Mouse (Mus musculus): ENCODE data around the gene Dthd1.

Gene Dthd1

DNA sequence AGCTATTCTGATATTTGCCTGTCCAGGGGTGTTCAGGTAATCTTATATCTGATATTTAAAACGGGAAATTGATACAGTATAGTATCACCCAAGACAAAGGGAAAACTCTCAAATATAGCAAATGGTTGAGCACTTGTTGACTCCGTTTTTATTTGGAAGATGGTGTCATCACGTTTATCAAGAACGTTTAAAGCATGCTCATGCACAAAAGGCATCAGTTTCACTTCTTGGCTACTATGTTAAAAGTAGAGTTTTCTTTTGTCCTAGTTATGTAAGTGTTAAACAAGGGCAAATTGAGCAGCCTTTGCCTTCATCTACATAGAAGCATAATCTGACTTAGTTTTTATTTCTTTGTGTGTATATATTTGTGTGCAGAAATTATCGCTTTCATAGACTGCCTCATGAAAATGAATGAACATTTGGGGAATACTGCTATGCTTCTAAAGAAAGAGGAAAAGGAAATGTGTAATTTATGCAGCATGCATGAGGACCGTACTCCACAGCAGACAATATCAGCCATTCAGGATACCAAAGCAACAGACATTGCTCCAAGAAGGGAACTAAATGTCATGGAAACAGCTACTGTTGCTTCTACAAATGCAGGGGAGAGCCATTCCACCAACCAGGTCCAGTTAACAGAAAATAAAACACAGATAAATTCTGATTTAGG is at the start of gene Dthd1:
Gene Dthd1 (plus strand): TSS at position 422 of the 670 bp plus-strand sequence.
- DNase-seq (ENCODE audit: low spot score), result no peak

DNA sequence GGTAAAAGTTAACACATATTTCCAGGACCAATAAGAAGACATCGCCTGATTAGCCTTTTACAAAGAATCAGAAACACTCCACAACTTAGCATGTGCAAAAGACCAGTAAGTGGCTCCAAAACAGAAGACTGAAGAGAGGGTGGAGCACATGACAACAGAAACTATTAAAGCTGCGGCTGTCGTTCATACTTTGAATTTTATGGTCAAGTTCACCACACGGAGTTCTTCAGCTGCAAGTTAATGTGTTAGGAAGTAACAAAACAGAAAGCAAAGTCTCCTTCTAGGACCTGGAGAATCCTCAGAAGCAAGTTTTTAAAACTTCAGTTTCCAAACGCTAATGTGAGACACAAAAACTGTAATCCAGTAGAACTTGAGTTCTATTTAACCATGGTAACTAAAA is 49.5 kb upstream of the Dthd1 start:
- DNase-seq (ENCODE audit: low spot score), result no peak

DNA sequence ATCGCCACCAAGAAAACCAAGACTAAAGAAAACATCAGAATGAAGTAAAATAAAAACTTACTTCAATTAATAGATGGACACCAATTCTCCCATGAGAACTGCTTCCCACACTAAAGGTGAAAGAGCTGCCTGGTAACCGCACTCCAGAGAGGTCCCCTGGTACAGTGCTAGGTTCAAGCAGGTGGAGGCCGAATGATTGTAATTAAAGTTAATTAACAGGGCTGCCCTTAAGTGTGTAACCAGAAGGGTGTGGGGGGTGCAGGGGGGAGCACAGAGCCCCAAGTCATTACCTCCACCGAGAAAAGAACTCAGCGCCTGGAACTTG is 48.2 kb upstream of the Dthd1 start:
- DNase-seq (ENCODE audit: low spot score), result no peak

DNA sequence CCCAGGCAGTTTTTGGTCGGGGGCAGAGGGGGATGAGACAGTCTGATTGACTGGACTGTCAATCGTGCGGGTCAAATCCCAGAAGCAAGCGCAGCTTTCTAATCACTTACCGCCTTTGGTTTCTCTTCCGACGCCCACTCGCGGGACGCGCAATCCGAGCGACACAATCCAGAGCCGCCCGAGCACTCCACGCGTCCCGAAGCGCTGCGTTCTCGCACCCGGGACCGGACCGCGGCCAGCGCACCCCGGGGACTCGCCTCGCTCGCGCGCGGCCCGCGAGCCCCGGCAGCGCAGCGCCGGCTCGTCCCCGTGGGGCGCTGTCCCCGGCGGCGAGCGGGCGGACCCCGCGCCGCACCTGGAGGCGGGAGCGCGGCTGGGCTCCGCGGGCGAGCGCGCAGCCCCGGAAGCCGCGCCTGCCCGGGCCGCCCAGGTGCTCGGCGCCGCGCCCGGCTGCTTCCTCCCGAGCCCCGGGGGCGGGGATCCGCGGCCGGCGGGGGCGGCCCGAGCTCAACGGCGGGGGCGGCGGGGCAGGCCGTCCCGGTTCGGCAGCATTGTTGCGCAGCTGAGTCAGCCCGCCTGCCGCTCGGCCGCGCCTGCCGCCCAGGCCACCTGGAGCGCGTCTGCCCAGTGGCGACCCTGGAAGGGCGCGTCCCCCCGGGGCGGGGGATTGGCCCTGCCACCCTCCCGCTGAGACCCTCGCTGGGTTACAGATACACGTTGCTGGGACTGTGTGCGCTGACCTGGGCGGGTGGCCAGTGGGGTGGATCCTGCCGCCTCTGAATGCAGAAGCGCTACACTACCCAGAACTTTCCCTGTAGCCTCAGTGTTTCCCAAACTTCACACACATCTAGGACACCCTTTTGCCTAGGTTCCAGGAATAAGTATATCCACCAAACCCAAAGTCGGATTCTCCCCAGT is 47.6 kb upstream of the Dthd1 start, which contains the start of gene Arap2:
Gene Arap2 (minus strand): TSS at position 376 of the 918 bp plus-strand sequence.
- DNase-seq (ENCODE audit: low spot score), result peak; percentile 39

DNA sequence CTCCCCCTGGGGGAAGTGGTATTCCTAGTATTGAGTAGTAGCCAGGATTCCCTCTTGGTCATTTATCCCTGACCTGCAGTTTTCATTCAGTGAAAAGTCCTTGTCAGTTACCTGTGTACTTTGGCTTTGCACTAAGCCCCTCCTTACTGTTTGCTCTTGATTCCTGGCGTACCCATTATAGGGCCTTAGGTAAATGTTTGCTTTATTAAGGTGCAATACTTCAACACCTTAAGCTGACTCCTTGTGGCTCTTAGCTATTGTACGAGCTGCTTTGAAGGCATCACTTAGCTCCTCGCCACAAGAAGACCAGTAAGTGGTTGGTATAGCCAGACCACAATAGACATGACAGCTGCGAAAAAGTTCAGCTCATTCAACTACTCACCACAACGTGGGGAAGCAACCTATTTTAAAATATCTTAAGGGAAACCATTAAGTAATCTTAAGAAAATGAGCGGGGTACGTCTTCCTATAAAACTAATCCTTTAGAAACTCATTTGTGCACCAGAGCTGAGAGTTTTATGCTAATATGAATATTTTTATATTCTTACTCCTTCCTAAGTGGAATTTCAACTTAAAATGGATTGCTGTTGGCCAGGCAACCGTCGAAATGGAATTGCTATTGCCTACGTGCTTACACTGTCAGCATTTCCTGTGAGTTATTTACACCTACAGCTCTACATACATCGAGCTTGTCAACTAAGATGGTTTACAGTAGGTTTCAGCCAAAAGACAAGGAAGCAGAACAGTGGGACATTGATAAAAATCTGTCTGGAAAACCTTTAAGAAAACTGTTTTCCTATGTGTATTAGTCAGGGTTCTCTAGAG is 41.6 kb upstream of the Dthd1 start:
- DNase-seq (ENCODE audit: low spot score), result no peak

DNA sequence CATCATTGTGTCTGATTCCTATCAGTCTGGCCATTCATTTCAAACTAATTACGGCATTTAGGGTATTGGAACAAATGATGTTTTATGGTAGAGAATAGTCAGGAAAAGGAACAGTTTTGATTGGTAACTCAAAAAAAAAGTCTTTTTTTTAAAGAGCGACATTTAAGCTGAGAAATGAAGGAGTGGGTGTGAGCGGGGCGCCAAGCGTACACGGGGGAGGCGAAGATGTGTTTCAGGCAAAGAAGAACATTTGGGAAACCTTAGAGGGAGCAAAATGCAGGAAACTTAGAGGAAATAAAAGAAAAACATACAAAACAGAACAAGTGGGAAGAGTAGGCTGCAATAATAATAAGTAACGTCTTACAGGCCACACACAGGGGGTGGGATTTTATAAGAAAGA is 35.8 kb upstream of the Dthd1 start:
- DNase-seq (ENCODE audit: low spot score), result no peak

DNA sequence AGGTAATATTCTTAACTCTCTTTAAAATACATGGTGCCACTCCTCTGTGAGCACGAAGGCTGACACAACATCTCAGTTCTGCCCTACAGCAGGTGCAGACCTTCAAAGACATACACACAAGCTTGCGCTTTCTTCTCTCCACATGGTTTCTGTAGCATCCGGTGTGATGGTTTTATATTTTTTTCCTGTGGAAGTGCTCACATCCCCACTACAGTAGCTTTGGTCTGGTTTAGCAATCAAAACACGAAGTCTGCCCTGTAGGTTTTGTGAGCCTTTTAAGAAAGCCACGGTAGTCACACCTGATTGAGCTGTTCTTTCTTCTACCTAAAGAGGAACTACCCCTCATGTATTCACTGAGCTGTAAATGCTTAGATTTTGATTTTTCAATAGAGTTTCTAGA is 34.9 kb upstream of the Dthd1 start:
- no peak for DNase-seq (ENCODE audit: low spot score)

DNA sequence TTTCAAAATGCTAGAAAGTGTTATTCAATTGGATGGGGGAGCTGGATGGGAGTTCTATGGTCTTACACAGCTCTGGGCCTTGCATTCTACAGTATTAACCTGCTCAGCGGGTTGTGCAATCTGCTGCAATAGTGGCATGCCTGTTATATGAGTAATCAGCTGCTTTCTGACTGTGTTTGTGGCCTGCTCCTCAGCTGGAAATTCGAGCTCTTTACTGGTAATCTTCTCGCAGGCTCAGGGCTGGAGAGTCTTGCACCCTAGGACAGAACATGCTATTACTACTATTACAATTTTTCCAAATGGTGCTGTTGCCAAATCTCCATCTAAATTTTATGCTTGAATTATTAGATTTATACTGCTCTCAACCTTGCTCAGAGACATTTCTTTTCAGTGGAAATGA is 26.8 kb upstream of the Dthd1 start:
- no peak for DNase-seq (ENCODE audit: low spot score)

DNA sequence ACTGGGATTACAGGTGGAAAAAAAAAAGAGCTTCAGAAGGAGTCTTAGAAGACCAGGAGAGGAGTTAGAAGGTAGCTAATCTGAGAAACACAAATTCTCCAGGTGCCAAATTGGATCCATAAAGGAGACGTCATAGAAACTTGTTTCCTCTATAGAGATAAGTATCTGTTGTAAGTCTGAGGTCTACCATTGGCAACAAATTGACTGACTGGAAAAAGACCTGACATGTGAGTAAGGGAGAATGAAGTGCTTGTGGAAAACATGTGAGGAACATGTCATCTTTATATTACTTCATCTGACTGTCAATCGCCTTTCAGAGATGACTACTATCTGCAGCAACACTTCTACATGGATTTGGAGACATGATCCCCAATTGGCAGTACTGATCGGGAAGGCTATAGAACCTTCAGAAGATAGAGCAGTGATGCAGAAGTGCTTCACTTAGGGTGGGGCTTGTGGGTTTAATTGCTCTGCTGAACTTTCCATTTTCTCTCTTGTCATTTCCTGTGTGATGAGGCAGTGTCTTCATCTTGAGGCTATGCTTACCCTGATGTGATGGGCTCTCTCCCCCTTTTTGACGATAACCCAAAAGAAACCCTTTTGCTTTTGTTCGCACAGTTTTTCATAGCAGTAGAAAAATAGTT is 22.6 kb upstream of the Dthd1 start:
- no peak for DNase-seq (ENCODE audit: low spot score)

DNA sequence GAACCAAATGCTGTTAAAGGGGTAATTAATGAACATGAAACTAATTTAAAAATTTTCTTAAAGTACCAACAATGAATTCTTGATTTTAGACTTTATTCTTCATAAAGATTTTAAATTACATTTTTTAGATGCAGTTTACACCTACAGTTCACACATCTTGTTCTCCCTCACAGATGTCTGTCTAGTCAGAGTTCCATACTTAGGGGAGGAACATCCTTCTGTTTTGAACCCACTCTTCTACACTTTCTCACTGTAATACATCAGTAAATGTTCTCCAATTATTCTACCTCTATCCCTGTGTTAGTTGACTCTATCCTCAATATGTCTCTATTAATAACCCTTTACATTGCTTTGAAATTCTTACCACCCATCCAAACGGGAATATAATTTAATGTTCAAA is 20.8 kb upstream of the Dthd1 start:
- no peak for DNase-seq (ENCODE audit: low spot score)

DNA sequence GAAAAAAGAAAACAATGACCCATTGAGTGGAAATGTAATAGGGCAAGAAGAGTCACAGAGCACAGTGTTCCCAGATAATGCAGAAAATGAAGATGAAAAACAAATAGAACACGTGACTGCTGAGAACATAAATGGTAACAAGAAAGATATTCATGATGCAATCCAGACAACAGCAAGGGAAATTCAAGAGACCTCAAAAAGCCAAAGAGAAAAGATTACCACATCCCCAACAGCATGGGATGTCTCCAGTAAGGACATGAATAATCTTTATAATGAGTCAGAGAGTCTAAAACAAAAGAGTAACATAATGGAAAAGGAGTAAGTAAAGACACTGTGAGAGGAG is 420 bp downstream of the Dthd1 start:
- DNase-seq (ENCODE audit: low spot score), result no peak

DNA sequence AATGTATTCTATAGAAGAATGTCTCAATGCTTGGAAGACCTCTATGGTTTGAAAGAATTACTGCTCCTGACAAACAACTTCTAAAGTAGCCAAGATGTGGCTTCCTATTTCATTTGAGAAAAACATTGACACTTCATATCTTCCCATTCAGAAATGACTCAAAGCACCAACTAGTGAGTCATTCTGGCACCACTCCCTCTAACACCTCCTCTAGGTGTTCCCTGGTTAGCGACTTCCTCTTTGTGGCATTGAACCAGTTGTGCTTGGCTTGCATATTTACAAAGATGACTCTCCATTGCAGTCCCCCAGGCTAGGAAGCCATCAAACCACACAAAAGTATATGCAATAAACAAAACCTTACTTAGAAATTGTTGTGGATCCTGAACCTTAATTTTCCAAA is 2.1 kb downstream of the Dthd1 start:
- no peak for DNase-seq (ENCODE audit: low spot score)

DNA sequence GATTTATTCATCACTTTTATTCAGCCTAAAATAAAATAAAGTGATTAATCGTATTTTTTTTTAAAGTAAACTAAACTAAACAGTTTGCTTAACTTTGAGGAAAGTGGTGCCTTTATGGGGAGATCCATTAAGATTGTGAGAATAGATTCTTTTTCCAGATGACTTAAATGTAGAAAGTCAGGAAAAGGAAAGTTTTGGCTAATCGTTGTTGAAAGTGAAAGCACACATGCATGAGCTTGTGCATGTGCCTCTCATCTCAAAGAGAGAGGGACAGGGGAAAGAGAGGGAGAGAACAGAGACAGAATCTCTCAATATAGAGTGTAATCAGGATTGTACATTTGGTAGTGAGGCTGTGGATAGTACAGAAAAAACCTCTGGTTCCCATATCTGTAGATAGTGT is 5.9 kb downstream of the Dthd1 start:
- no peak for DNase-seq (ENCODE audit: low spot score)

DNA sequence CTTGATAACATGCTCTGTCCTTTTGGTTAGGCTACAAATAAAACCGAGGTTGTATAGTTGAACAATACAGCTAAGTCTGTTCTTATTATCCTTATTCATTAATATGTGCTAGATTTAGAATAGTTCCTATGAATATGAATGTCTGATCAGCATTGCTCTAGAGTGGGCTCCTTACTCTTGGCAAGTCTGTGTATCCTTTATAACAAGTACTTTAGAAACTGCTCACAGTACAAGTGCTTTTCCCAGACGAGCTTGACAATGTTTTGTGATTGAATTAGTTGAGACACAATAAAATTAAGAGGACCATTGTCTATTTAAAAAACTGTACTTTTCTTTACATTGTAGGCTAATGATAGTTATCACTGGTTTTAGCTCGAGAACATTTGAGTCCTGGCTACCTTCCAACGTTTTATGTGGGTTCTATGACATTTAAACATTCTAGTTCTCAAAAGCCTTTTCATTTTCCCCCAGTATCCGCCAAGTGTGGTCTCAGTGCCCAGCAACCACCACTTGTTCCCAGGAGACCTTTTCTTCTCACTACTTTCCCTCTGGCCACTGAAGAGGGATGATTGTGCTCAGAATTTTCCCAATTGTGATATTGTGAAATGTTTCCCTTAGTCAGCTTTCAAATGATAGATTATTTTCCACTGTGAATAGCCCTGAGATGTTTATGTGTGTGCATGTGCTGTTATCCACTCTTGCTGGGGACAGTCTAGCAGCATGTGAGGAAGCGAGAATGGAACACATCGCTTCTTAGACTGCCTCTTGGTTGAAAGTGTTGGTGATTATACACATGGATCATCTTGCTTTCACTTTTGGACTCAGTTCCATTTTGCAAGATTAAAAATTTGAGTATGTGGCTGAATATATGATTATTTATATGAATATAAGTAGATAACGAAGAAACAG is 7.0 kb downstream of the Dthd1 start:
- no peak for DNase-seq (ENCODE audit: low spot score)

DNA sequence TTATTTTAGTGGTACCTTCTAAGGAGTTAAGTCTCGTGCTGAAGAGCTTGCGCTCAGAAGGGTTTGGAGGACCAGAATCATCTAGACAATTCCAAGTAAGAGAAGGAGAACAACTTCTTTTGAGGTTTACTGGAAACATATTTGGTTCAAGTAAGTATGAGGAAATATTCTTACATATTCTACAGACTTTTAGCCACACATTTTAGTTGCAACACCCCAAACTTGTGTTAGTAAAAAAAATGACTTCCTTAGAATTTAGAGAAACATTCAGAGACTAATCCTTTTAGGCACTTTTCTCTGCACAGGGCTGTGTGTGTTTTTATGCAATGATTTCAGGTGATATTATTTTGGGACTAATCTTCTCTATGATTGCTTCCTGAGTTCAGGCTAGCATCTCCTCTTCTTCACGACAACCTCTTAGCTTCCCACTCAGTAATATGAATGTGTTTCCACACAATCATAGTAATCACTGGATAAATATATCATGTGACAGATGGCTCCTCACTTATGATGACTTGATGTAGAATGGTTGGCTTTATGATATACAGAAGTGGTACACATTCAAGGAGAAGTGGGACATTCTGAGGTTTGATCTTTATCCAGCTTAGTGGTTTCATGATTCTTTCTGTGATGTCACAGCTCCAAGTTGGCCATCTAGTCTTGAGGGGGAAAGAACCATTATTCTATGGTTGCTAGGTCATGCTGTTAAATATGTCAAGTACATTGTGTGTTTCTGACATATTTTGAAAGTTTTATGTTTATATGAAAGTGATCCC is 29.5 kb downstream of the Dthd1 start:
- no peak for DNase-seq (ENCODE audit: low spot score)

DNA sequence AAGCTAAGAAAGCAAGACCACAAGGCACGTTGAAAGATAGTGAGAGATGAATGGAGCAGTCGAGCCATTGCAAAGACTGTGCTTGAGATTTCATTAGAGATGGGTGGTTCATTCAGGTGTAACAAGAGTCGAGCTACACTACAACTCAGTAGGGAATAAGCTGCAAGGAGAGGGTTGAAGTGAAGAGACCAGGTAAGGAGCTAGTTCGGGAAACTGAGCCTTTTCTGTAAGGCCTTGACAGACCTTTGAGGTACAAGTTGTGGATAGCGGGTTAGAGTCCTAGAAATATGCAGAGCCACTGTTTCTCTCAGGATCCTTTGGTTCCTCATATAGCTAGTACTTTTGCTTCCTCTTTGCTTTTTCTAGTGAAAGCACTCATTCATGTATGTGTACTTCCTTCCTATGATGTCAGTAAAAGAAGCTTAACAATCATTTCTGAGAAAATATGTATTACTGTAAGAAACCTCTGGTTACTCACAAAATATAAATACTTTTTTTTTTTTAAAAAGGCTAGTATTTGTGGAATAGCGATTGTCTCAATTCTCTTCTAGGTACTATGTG is 33.0 kb downstream of the Dthd1 start:
- DNase-seq (ENCODE audit: low spot score), result no peak

DNA sequence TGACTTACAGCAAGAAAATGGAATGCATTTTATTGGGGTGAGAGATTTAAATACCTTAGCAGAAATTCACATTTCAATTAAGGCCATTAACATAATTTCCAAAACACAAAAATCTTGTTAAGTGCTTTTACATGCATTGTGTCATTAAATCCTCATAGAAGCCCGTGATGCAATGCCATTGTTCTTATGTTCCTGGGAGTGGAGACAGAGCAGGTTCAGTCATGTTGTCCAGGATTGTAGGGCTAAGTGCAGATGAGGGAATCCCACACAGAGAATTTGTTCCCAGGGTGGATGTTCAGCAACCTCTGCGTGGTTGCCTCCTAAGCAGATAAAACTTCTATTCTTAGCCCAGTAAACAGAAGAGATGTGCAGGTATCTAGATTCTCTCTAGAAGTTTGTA is 37.7 kb downstream of the Dthd1 start:
- no peak for DNase-seq (ENCODE audit: low spot score)

DNA sequence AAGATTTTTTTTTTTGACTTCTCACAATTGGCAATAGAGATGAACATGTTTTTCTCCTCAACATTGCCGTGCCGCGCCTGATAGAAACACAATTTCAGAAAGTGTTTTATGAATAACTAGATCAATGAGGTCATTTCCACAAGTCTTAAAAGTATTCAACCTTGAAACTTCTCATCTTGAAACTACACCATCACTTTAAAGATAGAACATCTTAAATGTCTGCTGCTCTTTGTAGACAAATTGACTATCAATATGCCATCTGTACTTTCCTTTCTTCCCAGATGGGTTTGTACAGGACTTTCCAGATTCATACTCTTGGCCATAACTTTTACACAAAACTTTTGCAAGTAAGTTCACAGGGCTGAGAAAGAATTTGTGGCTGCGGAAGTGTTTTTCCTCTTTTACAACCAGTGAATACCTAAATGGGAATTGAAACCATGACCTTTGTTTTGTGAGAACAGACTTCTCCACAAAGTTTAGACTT is 40.8 kb downstream of the Dthd1 start:
- no peak for DNase-seq (ENCODE audit: low spot score)

DNA sequence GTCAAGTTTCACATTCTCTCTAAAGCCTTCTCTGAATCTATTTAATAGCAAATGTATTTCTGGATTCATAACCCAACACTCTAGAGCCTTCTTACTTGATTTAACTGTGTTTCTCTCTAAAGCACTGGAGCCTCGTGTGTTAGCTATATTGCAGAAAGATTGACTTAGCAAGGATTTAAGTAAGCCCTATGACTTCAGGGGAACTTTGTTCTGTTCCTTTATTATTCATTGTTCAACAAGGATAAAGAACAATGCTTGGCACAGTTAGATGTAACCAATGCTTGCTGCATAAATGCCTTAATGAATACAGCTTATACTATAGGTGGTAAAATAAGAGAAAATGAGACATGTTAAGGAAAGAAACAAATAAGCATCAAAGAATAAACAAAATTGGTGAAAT is 43.9 kb downstream of the Dthd1 start:
- no peak for DNase-seq (ENCODE audit: low spot score)

DNA sequence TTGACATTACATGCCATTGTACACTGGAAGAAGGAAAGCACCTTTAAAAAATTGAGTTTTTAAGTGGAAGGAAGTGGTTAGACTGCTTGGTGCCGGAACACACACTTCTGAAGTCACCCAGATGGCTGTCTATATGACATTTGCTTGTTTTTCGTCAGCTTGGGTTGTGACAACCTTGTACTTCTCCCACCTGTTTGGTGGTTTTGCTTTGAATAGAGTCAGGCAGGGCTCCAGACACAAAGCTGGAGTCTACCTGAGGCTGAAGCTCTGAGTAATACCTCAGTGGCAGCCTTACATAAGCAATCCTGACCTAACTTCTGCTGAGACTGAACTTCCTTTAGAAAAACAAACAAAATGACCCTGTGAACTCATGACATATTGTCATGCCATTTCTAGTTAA is 44.7 kb downstream of the Dthd1 start:
- no peak for DNase-seq (ENCODE audit: low spot score)

Data from ovary, adult 18-20 months (tissue).